Mouse (Mus musculus): Measurements from ENCODE around the gene Tmem238. TPM values are rescaled to one million over a fixed set of nuclear protein-coding genes. Genes with fewer than 3 reads are reported as not detected.
A peak's percentile ranks its signal among the peaks of the same experiment; 100 is the strongest.

Tmem238 gene
- polyA plus RNA-seq, 1 experiment from 2014 or later: 5.8 TPM

DNA sequence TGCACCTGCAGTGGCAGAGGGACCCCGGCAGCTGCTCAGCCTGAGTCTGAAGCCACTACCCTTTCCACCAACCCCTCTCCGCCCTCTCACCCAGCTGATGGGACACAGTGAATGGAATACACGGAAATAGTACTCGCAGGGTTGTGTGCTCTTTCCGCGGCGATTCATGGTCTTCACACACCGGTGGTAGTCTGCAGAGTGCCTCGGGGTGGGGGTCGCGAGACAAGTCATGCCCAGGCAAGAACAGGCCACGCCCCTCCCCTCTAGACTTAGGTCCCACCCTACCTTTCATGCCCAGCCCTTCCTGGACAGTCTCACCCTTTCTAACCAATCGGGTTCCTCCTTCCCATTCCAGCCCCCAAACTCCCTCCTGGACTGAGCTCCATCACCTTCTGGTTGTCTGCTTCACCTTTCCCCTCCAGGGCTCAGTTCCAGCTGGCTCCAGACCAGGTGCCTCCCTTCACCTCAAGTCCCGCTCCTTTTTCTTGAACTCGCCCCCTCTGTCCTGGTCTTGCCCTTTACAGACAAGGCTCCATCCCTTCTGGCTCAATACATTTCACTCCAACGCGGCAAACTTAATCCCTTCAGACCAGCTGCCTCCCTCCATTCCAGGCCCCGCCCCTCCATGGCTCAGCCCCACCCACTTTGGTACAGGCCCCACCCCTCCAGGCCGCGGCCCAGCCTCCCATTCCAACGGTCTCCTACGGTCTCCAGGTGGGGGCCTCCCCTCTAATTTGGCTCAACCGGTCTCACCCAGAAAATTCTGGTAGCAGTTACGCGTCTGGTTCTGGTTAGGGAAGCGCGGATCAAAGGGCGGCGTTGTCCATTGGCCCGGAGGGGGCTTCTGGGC is 37.3 kb downstream of the Tmem238 start:
- peaks cover 16% of the 10 kb centered on the region for H3K4me1 ChIP-seq (ENCODE audit: control insufficient read depth, insufficient read depth, low read length)
- H3K36me3 ChIP-seq (ENCODE audit: control insufficient read depth, insufficient read depth): no peaks in the 10 kb centered on the region
- peak overlapping the region; percentile 46 for H3K9ac ChIP-seq (ENCODE audit: low read length)
- no peak overlapping the region for H3K27ac ChIP-seq (ENCODE audit: low read length)
- peak; percentile 73 for ATAC-seq (replicated peaks; ENCODE audit: extremely low read depth, insufficient read depth, low FRiP score)
- no peaks in the 10 kb centered on the region for H3K9me3 ChIP-seq (replicated peaks; ENCODE audit: control insufficient read depth, low read length)
- H3K4me3 ChIP-seq (ENCODE audit: low read length): peak overlapping the region; percentile 42
- H3K4me2 ChIP-seq (ENCODE audit: low read depth, low read length): peak overlapping the region; percentile 62
- H3K27me3 ChIP-seq (ENCODE audit: control insufficient read depth, insufficient read depth, low read length): no peaks in the 10 kb centered on the region
- WGBS: 4% methylated on average over 30 of the region's 30 CpGs

DNA sequence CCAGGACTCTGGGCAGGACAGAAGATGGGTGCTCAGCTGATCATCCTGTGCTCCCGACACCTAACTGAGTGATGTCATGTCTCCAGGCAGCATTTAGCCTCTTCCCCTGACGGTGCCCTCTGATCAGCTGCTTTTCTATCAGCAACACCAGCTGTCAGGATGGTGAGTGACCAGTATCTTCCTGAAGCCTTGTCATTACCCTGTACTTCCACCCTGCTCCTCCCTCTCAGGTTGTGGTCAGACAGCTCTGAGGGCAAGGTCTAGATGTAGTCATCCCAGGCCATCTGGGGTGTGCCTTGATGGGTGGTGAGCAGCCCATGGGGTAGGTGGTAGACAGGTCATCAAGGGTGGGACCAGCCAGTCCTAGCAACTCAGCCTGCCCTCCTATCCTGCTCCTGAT is 40.3 kb downstream of the Tmem238 start:
- no peak for ATAC-seq (replicated peaks; ENCODE audit: extremely low read depth, insufficient read depth, low FRiP score)
- Histone ChIP-seq H3K36me3 (ENCODE audit: control insufficient read depth, insufficient read depth) (peaks cover 5% of the 10 kb centered on the region; the same call in 1 of the 2 replicates), H3K9me3 (replicated peaks; ENCODE audit: control insufficient read depth, low read length) (no peaks in the 10 kb centered on the region), H3K4me3 (ENCODE audit: low read length) (no peak overlapping the region), H3K9ac (ENCODE audit: low read length) (no peak overlapping the region), H3K4me1 (ENCODE audit: control insufficient read depth, insufficient read depth, low read length) (peaks cover 16% of the 10 kb centered on the region), H3K4me2 (ENCODE audit: low read depth, low read length) (no peak overlapping the region), H3K27me3 (ENCODE audit: control insufficient read depth, insufficient read depth, low read length) (no peaks in the 10 kb centered on the region), H3K27ac (ENCODE audit: low read length) (no peak overlapping the region)
- 62% methylated on average over 2 of the region's 2 CpGs for WGBS

DNA sequence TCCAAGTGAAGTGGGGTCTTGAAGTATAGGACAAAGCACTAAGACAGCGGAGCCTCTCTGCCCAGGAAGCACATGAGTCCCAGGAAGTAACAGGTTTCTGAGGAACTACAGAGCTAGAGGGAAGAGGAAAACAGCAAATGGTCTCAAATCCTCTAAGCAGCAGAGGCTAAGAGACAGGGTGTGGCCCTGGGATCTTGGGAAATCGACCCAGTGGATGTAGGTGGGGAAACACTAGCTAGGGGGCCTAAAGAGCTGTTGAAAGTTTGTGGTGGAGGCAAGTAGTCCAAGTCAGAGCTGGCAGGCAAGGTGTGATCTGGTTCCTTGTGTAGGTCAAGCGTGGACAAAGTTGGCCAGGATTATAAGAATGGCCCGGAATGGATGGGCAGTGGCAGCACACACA is 41.1 kb downstream of the Tmem238 start:
- 68% methylated on average over 4 of the region's 4 CpGs for WGBS
- no peak overlapping the region for H3K27ac ChIP-seq (ENCODE audit: low read length)
- no peak overlapping the region for H3K4me2 ChIP-seq (ENCODE audit: low read depth, low read length)
- H3K9ac ChIP-seq (ENCODE audit: low read length): no peak overlapping the region
- H3K36me3 ChIP-seq (ENCODE audit: control insufficient read depth, insufficient read depth): peaks cover 5% of the 10 kb centered on the region; the same call in 1 of the 2 replicates
- no peak overlapping the region for H3K4me3 ChIP-seq (ENCODE audit: low read length)
- no peak for ATAC-seq (replicated peaks; ENCODE audit: extremely low read depth, insufficient read depth, low FRiP score)
- H3K9me3 ChIP-seq (replicated peaks; ENCODE audit: control insufficient read depth, low read length): no peaks in the 10 kb centered on the region
- peaks cover 16% of the 10 kb centered on the region for H3K4me1 ChIP-seq (ENCODE audit: control insufficient read depth, insufficient read depth, low read length)
- no peaks in the 10 kb centered on the region for H3K27me3 ChIP-seq (ENCODE audit: control insufficient read depth, insufficient read depth, low read length)

DNA sequence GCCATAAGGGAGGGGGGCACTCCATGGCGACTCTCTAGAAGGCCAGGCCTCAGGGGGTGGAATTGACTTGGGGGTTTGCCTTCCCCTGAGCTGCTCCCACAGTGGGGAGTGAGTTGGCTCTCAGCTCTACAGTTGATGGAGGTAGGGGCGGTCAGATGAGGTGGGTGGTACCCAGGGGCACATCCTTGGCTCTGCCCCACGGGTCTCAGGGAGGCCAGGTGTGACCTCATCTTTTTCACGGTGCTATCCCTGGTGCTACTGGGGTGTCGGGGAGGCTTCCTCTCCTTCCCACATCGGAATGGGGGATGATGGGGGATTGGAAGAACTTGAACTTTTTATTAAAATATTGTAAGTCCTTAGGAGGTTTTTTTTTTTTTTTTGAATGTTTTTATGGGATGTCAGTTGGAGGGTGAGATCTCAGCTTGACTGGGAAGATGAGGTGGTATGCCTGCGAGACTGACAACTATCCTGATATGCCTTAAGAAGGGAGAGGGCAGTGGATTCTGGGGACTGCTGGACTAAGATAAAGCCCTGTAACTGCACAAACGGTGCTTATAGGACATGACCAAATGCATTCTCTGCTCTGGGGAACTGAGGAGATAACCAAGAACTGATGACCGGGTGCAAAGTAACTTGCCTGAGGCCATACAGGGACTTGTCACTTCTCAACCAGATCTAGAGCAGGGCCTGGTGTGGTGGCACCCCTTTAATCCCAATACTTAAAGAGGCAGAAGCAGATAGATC is 42.1 kb downstream of the Tmem238 start:
- H3K27ac ChIP-seq (ENCODE audit: low read length): no peak overlapping the region
- no peaks in the 10 kb centered on the region for H3K27me3 ChIP-seq (ENCODE audit: control insufficient read depth, insufficient read depth, low read length)
- no peak overlapping the region for H3K4me2 ChIP-seq (ENCODE audit: low read depth, low read length)
- no peak overlapping the region for H3K9ac ChIP-seq (ENCODE audit: low read length)
- no peak overlapping the region for H3K4me3 ChIP-seq (ENCODE audit: low read length)
- WGBS: 56% methylated on average over 9 of the region's 9 CpGs
- no peak for ATAC-seq (replicated peaks; ENCODE audit: extremely low read depth, insufficient read depth, low FRiP score)
- peaks cover 10% of the 10 kb centered on the region for H3K36me3 ChIP-seq (ENCODE audit: control insufficient read depth, insufficient read depth)
- peaks cover 14% of the 10 kb centered on the region for H3K4me1 ChIP-seq (ENCODE audit: control insufficient read depth, insufficient read depth, low read length)
- no peaks in the 10 kb centered on the region for H3K9me3 ChIP-seq (replicated peaks; ENCODE audit: control insufficient read depth, low read length)

DNA sequence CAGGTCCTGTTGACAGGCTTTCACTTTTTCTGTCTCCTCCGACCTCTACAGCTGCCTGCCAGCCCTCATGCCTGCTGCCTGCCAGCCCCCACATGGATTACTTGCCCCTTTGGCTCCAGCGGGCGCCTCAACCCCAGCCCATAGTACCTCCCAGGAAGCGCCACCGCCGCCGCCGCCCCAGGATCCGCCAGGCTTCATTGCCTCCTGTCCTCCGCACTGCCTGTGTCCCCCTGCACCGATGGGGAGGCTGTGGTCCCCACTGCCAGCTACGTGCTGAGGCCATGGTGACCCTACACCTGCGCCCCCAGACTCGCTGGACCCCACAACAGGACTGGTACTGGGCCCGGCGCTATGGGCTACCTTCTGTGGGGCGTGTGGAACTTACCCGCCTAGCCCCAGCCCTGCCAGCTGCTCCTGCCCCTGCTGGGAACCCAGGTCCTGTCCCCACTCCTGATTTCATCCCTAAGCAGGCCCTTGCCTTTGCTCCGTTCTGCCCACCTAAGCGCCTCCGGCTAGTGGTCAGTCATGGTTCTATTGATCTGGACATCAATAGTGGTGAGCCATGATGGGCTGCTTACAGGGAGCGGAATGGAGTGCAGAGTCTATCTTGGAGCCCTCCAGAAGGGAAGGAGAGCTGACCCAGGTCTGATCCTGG is 43.0 kb downstream of the Tmem238 start:
- Histone ChIP-seq H3K9ac (ENCODE audit: low read length) (no peak overlapping the region), H3K4me1 (ENCODE audit: control insufficient read depth, insufficient read depth, low read length) (peaks cover 14% of the 10 kb centered on the region), H3K27me3 (ENCODE audit: control insufficient read depth, insufficient read depth, low read length) (no peaks in the 10 kb centered on the region), H3K36me3 (ENCODE audit: control insufficient read depth, insufficient read depth) (peaks cover 10% of the 10 kb centered on the region), H3K4me3 (ENCODE audit: low read length) (no peak overlapping the region), H3K4me2 (ENCODE audit: low read depth, low read length) (no peak overlapping the region), H3K27ac (ENCODE audit: low read length) (no peak overlapping the region), H3K9me3 (replicated peaks; ENCODE audit: control insufficient read depth, low read length) (no peaks in the 10 kb centered on the region)
- no peak for ATAC-seq (replicated peaks; ENCODE audit: extremely low read depth, insufficient read depth, low FRiP score)
- WGBS: 86% methylated on average over 22 of the region's 22 CpGs

DNA sequence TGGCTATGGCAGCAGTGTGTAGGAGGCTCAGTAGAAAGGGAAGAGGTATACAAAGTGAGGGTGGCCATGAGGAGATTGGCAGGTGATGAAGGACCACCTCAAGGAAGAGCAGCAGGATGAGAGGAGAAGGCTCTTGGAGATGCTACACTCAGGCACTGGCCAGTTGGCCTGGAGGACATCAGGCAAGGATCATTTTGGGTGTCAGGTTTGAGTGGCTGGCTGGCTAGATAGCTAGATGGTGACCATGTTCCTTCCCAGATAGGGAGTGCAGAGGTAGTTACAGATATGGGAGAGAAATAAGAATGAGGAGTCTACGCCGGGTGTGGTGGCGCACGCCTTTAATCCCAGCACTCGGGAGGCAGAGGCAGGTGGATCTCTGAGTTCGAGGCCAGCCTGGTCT is 44.6 kb downstream of the Tmem238 start:
- Histone ChIP-seq H3K4me1 (ENCODE audit: control insufficient read depth, insufficient read depth, low read length) (peaks cover 18% of the 10 kb centered on the region), H3K4me2 (ENCODE audit: low read depth, low read length) (no peak overlapping the region), H3K36me3 (ENCODE audit: control insufficient read depth, insufficient read depth) (peaks cover 10% of the 10 kb centered on the region), H3K27ac (ENCODE audit: low read length) (no peak overlapping the region), H3K4me3 (ENCODE audit: low read length) (no peak overlapping the region), H3K9ac (ENCODE audit: low read length) (no peak overlapping the region), H3K27me3 (ENCODE audit: control insufficient read depth, insufficient read depth, low read length) (no peaks in the 10 kb centered on the region), H3K9me3 (replicated peaks; ENCODE audit: control insufficient read depth, low read length) (no peaks in the 10 kb centered on the region)
- 92% methylated on average over 6 of the region's 6 CpGs for WGBS
- no peak for ATAC-seq (replicated peaks; ENCODE audit: extremely low read depth, insufficient read depth, low FRiP score)

DNA sequence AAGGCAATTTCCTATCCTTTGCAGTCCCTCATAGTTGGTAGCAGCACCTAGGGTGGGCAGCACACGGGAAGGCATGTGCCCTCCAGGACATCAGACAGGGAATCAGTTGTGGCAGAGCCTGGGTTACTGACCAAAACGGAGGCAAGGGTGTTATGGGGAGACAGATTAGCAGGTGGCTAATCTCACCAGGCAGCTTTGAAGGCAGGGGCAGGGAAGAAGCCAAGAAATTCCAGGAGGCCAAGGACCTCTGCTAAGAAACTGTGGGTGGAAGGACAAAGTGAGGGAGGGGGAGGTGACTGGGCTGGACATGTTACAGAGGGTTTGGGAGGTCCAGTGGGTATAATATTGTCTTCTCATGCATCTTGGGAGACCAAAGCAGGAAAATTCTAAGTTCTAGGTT is 46.1 kb downstream of the Tmem238 start:
- Histone ChIP-seq H3K9ac (ENCODE audit: low read length) (no peak overlapping the region), H3K9me3 (replicated peaks; ENCODE audit: control insufficient read depth, low read length) (no peaks in the 10 kb centered on the region), H3K4me3 (ENCODE audit: low read length) (no peak overlapping the region), H3K4me1 (ENCODE audit: control insufficient read depth, insufficient read depth, low read length) (peaks cover 27% of the 10 kb centered on the region), H3K4me2 (ENCODE audit: low read depth, low read length) (no peak overlapping the region), H3K36me3 (ENCODE audit: control insufficient read depth, insufficient read depth) (peaks cover 10% of the 10 kb centered on the region), H3K27ac (ENCODE audit: low read length) (no peak overlapping the region), H3K27me3 (ENCODE audit: control insufficient read depth, insufficient read depth, low read length) (no peaks in the 10 kb centered on the region)
- 60% methylated on average over 2 of the region's 2 CpGs for WGBS
- no peak for ATAC-seq (replicated peaks; ENCODE audit: extremely low read depth, insufficient read depth, low FRiP score)

DNA sequence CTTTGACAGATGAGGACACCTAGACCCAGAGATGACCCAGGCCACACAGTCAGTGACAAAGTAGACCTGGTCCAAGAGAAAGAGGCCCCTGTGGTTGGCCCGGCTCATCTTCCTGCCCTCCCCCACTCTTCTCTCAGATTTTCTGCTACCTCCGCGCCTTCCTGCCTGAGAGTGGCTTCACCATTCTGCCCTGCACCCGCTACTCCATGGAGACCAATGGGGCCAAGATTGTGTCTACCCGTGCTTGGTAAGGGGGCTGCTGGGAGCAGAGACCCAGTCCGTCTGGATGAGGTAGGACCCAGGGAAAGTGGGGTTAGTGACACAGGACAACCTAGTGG is 47.0 kb downstream of the Tmem238 start:
- no peaks in the 10 kb centered on the region for H3K9me3 ChIP-seq (replicated peaks; ENCODE audit: control insufficient read depth, low read length)
- H3K9ac ChIP-seq (ENCODE audit: low read length): 0 out of 2 replicates have a peak overlapping the region, but pooled peaks have one; percentile 23
- H3K4me1 ChIP-seq (ENCODE audit: control insufficient read depth, insufficient read depth, low read length): peaks cover 27% of the 10 kb centered on the region
- no peak overlapping the region for H3K4me2 ChIP-seq (ENCODE audit: low read depth, low read length)
- H3K4me3 ChIP-seq (ENCODE audit: low read length): no peak overlapping the region
- WGBS: 84% methylated on average over 6 of the region's 6 CpGs
- no peak overlapping the region for H3K27ac ChIP-seq (ENCODE audit: low read length)
- H3K27me3 ChIP-seq (ENCODE audit: control insufficient read depth, insufficient read depth, low read length): no peaks in the 10 kb centered on the region
- no peak for ATAC-seq (replicated peaks; ENCODE audit: extremely low read depth, insufficient read depth, low FRiP score)
- H3K36me3 ChIP-seq (ENCODE audit: control insufficient read depth, insufficient read depth): peaks cover 10% of the 10 kb centered on the region
